Mouse (Mus musculus): ENCODE measurements around the gene Slc6a1.

- TF ChIP-seq POLR2A (IDR thresholded peaks at IDR 0.05; ENCODE audit: control insufficient read depth, low read depth, low read length) (no peak), CTCF (IDR thresholded peaks at IDR 0.05; ENCODE audit: control insufficient read depth, insufficient read depth, insufficient replicate concordance, low read depth, low read length) (no peak)
Observed at GRCm38 (mm10) chr6:114331926-114332325, 49.5 kb downstream of the Slc6a1 start.
